Mouse (Mus musculus): ENCODE data around the gene Xkr8. TPM values are rescaled to one million over a fixed set of nuclear protein-coding genes. Genes with fewer than 3 reads are reported as not detected.
A peak's percentile ranks its signal among the peaks of the same experiment; 100 is the strongest.

The Xkr8 gene
- total and polyA plus RNA-seq, 3 experiments: 3.8 to 8.6 (median 4.9) TPM

GRCm38 (mm10) chr4:132676771-132677539 lies 55.4 kb downstream of the Xkr8 start:
- dilution Hi-C loops (cut with MboI; ENCODE audit: extremely low pct_ligation_motif_present, extremely low pct_unique_long_range_greater_than_20kb, low sequenced_read_pairs) (no loop called here), in situ Hi-C loops (cut with MboI; ENCODE audit: low pct_ligation_motif_present, low pct_unique_long_range_greater_than_20kb, low sequenced_read_pairs) (no loop called here)
- H3K9me3 ChIP-seq (replicated peaks; ENCODE audit: low read length): no peaks in the 10 kb centered on the region
- peaks cover 27 to 80% of the 10 kb centered on the region in 2 experiments for H3K36me3 ChIP-seq (replicated peaks in 1 of 2; ENCODE audit: control insufficient read depth in 1 of 2, insufficient read depth in 1 of 2, low read length in 1 of 2)
- no peak overlapping the region for H3K4me3 ChIP-seq (replicated peaks in 1 of 3; ENCODE audit: low read depth in 2 of 3, low read length in 2 of 3, poor library complexity in 1 of 3)
- H3K4me1 ChIP-seq (ENCODE audit: control insufficient read depth in 1 of 2, insufficient read depth in 2 of 2): peaks cover 7 to 22% of the 10 kb centered on the region in 2 experiments; a peak in 3 of 4 replicates
- no peaks in the 10 kb centered on the region for H3K27me3 ChIP-seq (replicated peaks)
- H3K27ac ChIP-seq (ENCODE audit: insufficient read depth, low read depth): no peak overlapping the region
- TF ChIP-seq POLR2A (IDR thresholded peaks at IDR 0.05; ENCODE audit: low read depth, low read length) (no peak), ETS1 (conservative IDR thresholded peaks at IDR 0.05; ENCODE audit: low read depth, low read length) (no peak), PAX5 (IDR thresholded peaks at IDR 0.05; ENCODE audit: low read length) (no peak), ZC3H11A (IDR thresholded peaks at IDR 0.05; ENCODE audit: low read depth, low read length) (no peak), CTCF (conservative IDR thresholded peaks at IDR 0.05 in 1 of 2, IDR thresholded peaks at IDR 0.05 in 1 of 2; ENCODE audit: low read depth in 2 of 2, low read length in 2 of 2) (peak; percentile 22 to 80; a peak in 3 of 4 replicates), TBP (conservative IDR thresholded peaks at IDR 0.05; ENCODE audit: low read depth, low read length) (no peak), JUN (IDR thresholded peaks at IDR 0.05; ENCODE audit: insufficient read depth, low read depth, low read length) (no peak), E2F4 (IDR thresholded peaks at IDR 0.05; ENCODE audit: insufficient replicate concordance, low read depth, low read length) (no peak), TCF12 (IDR thresholded peaks at IDR 0.05; ENCODE audit: low read depth, low read length) (no peak), KAT2A (IDR thresholded peaks at IDR 0.05; ENCODE audit: insufficient replicate concordance, low read length) (no peak), CHD1 (IDR thresholded peaks at IDR 0.05; ENCODE audit: low read depth, low read length) (no peak), ZKSCAN1 (IDR thresholded peaks at IDR 0.05; ENCODE audit: borderline replicate concordance, low read depth, low read length) (no peak), BHLHE40 (IDR thresholded peaks at IDR 0.05; ENCODE audit: low read depth, low read length) (no peak), RCOR1 (conservative IDR thresholded peaks at IDR 0.05; ENCODE audit: low read depth, low read length) (no peak), MAX (IDR thresholded peaks at IDR 0.05; ENCODE audit: low read length) (no peak), HCFC1 (IDR thresholded peaks at IDR 0.05; ENCODE audit: low read depth, low read length) (no peak), RAD21 (IDR thresholded peaks at IDR 0.05; ENCODE audit: low read depth, low read length) (peak; percentile 81), MAFK (IDR thresholded peaks at IDR 0.05; ENCODE audit: insufficient replicate concordance, low read length) (no peak), MAZ (IDR thresholded peaks at IDR 0.05; ENCODE audit: low read depth, low read length) (no peak), SIN3A (IDR thresholded peaks at IDR 0.05; ENCODE audit: low read length) (no peak), NRF1 (IDR thresholded peaks at IDR 0.05; ENCODE audit: low read depth, low read length) (no peak), IRF4 (IDR thresholded peaks at IDR 0.05; ENCODE audit: low read depth, low read length) (no peak), SMC3 (IDR thresholded peaks at IDR 0.05; ENCODE audit: low read depth, low read length) (peak; percentile 66)
- no peak overlapping the region for H3K4me2 ChIP-seq (ENCODE audit: insufficient read depth, low read depth, poor library complexity, severe bottlenecking)
- H3K9ac ChIP-seq (ENCODE audit: insufficient read depth, low read depth): no peak overlapping the region
- H3K79me2 ChIP-seq (replicated peaks; ENCODE audit: control insufficient read depth, extremely low read depth, insufficient read depth, poor library complexity, severe bottlenecking): no peaks in the 10 kb centered on the region
- DNase-seq (ENCODE audit: extremely low read depth): peak; percentile 51

Other genes with a start within 250 kb of the Xkr8 start
- 44.3 and 68.1 TPM in 2 replicates for gene Sesn2, start 222.0 kb downstream of the Xkr8 start, total RNA-seq (2012; rRNA removed)
- 35.4 and 35.6 TPM in 2 replicates for gene Sesn2, start 222.0 kb downstream of the Xkr8 start, total RNA-seq (2014; rRNA removed)
- gene Sesn2, start 222.0 kb downstream of the Xkr8 start, polyA plus RNA-seq (2012; ENCODE audit: insufficient read length, low read depth): 31.5 and 40.1 TPM in 2 replicates
- gene Atpif1, start 198.9 kb downstream of the Xkr8 start, total RNA-seq (2012; rRNA removed): 263 and 292 TPM in 2 replicates
- 342 and 353 TPM in 2 replicates for gene Atpif1, start 198.9 kb downstream of the Xkr8 start, total RNA-seq (2014; rRNA removed)
- gene Atpif1, start 198.9 kb downstream of the Xkr8 start, polyA plus RNA-seq (2012; ENCODE audit: insufficient read length, low read depth): 397 TPM in 2 replicates
- gene Dnajc8, start 197.0 kb downstream of the Xkr8 start, total RNA-seq (2012; rRNA removed): 117 and 129 TPM in 2 replicates
- gene Dnajc8, start 197.0 kb downstream of the Xkr8 start, total RNA-seq (2014; rRNA removed): 187 and 189 TPM in 2 replicates
- gene Dnajc8, start 197.0 kb downstream of the Xkr8 start, polyA plus RNA-seq (2012; ENCODE audit: insufficient read length, low read depth): 319 and 325 TPM in 2 replicates
- gene Ptafr, start 168.5 kb downstream of the Xkr8 start, total RNA-seq (2012; rRNA removed): 0.04 TPM in 1 of 2 replicates, not detected in the other
- gene Ptafr, start 168.5 kb downstream of the Xkr8 start, total RNA-seq (2014; rRNA removed): 0.31 and 0.34 TPM in 2 replicates
- gene Ptafr, start 168.5 kb downstream of the Xkr8 start, polyA plus RNA-seq (2012; ENCODE audit: insufficient read length, low read depth): 0.65 and 1.1 TPM in 2 replicates
- 24.4 and 28.6 TPM in 2 replicates for gene Eya3, start 93.6 kb downstream of the Xkr8 start, total RNA-seq (2012; rRNA removed)
- gene Eya3, start 93.6 kb downstream of the Xkr8 start, total RNA-seq (2014; rRNA removed): 27.4 and 31.0 TPM in 2 replicates
- gene Eya3, start 93.6 kb downstream of the Xkr8 start, polyA plus RNA-seq (2012; ENCODE audit: insufficient read length, low read depth): 50.0 and 54.8 TPM in 2 replicates
- gene Smpdl3b, start 24.7 kb upstream of the Xkr8 start, total RNA-seq (2012; rRNA removed): 20.9 and 24.0 TPM in 2 replicates
- 3.6 and 4.6 TPM in 2 replicates for gene Smpdl3b, start 24.7 kb upstream of the Xkr8 start, total RNA-seq (2014; rRNA removed)
- gene Smpdl3b, start 24.7 kb upstream of the Xkr8 start, polyA plus RNA-seq (2012; ENCODE audit: insufficient read length, low read depth): 2.9 TPM in 2 replicates
- gene Rpa2, start 35.8 kb upstream of the Xkr8 start, total RNA-seq (2012; rRNA removed): 80.2 and 108 TPM in 2 replicates
- gene Rpa2, start 35.8 kb upstream of the Xkr8 start, total RNA-seq (2014; rRNA removed): 142 and 157 TPM in 2 replicates
- 97.9 and 103 TPM in 2 replicates for gene Rpa2, start 35.8 kb upstream of the Xkr8 start, polyA plus RNA-seq (2012; ENCODE audit: insufficient read length, low read depth)
- gene Themis2, start 63.8 kb upstream of the Xkr8 start, total RNA-seq (2012; rRNA removed): 14.2 and 17.1 TPM in 2 replicates
- 9.3 and 10.2 TPM in 2 replicates for gene Themis2, start 63.8 kb upstream of the Xkr8 start, total RNA-seq (2014; rRNA removed)
- gene Themis2, start 63.8 kb upstream of the Xkr8 start, polyA plus RNA-seq (2012; ENCODE audit: insufficient read length, low read depth): 30.7 and 35.7 TPM in 2 replicates
- 89.0 and 105 TPM in 2 replicates for gene Ppp1r8, start 110.6 kb upstream of the Xkr8 start, total RNA-seq (2012; rRNA removed)
- 141 and 153 TPM in 2 replicates for gene Ppp1r8, start 110.6 kb upstream of the Xkr8 start, total RNA-seq (2014; rRNA removed)
- gene Ppp1r8, start 110.6 kb upstream of the Xkr8 start, polyA plus RNA-seq (2012; ENCODE audit: insufficient read length, low read depth): 107 and 113 TPM in 2 replicates
- 12.4 and 14.5 TPM in 2 replicates for gene Stx12, start 152.0 kb upstream of the Xkr8 start, total RNA-seq (2012; rRNA removed)
- gene Stx12, start 152.0 kb upstream of the Xkr8 start, total RNA-seq (2014; rRNA removed): 16.8 and 17.3 TPM in 2 replicates
- gene Stx12, start 152.0 kb upstream of the Xkr8 start, polyA plus RNA-seq (2012; ENCODE audit: insufficient read length, low read depth): 15.7 and 16.3 TPM in 2 replicates
- 10.0 and 10.8 TPM in 2 replicates for gene Fam76a, start 190.0 kb upstream of the Xkr8 start, total RNA-seq (2012; rRNA removed)
- gene Fam76a, start 190.0 kb upstream of the Xkr8 start, total RNA-seq (2014; rRNA removed): 11.5 and 11.9 TPM in 2 replicates
- gene Fam76a, start 190.0 kb upstream of the Xkr8 start, polyA plus RNA-seq (2012; ENCODE audit: insufficient read length, low read depth): 8.3 and 10.3 TPM in 2 replicates
- gene Fgr, start 241.5 kb upstream of the Xkr8 start, total RNA-seq (2012; rRNA removed): 0.04 TPM in 2 replicates
- 0.13 and 0.23 TPM in 2 replicates for gene Fgr, start 241.5 kb upstream of the Xkr8 start, total RNA-seq (2014; rRNA removed)
- 0.24 and 0.70 TPM in 2 replicates for gene Fgr, start 241.5 kb upstream of the Xkr8 start, polyA plus RNA-seq (2012; ENCODE audit: insufficient read length, low read depth)